Mouse (Mus musculus): ENCODE data around the gene Pitpnm2.
A peak's percentile ranks its signal among the peaks of the same experiment; 100 is the strongest.
"Not testable (repeated sequence)": the region's sequence is repeated elsewhere in the genome, so short reads cannot be mapped to it uniquely, and the experiment has no call there.

The Pitpnm2 gene

GRCm38 (mm10) chr5:124249614-124250591, at the start of gene Pitpnm2:
Gene Pitpnm2, minus strand, starts transcription at chr5:124249760.
- DNase-seq (ENCODE audit: low spot score): peak; percentile 77

- not testable (repeated sequence) for DNase-seq (ENCODE audit: low spot score)
Measured at GRCm38 (mm10) chr5:124299307-124299706, 49.7 kb upstream of the Pitpnm2 start.

GRCm38 (mm10) chr5:124296475-124296874, 46.9 kb upstream of the Pitpnm2 start:
- no peak for DNase-seq (ENCODE audit: low spot score)

- DNase-seq (ENCODE audit: low spot score): no peak
Measured at GRCm38 (mm10) chr5:124293967-124294366, 44.4 kb upstream of the Pitpnm2 start.

- no peak for DNase-seq (ENCODE audit: low spot score)
Measured at GRCm38 (mm10) chr5:124290216-124290615, 40.7 kb upstream of the Pitpnm2 start.

GRCm38 (mm10) chr5:124287616-124288247, 38.2 kb upstream of the Pitpnm2 start:
- no peak for DNase-seq (ENCODE audit: low spot score)

GRCm38 (mm10) chr5:124284330-124284729, 34.8 kb upstream of the Pitpnm2 start:
- DNase-seq (ENCODE audit: low spot score): no peak

- DNase-seq (ENCODE audit: low spot score): no peak
Measured at GRCm38 (mm10) chr5:124282854-124283253, 33.3 kb upstream of the Pitpnm2 start.

GRCm38 (mm10) chr5:124270226-124270625, 20.7 kb upstream of the Pitpnm2 start:
- DNase-seq (ENCODE audit: low spot score): no peak

GRCm38 (mm10) chr5:124269661-124270060, 20.1 kb upstream of the Pitpnm2 start:
- no peak for DNase-seq (ENCODE audit: low spot score)

- no peak for DNase-seq (ENCODE audit: low spot score)
Measured at GRCm38 (mm10) chr5:124267652-124268051, 18.1 kb upstream of the Pitpnm2 start.

- DNase-seq (ENCODE audit: low spot score): no peak
Measured at GRCm38 (mm10) chr5:124266821-124267220, 17.3 kb upstream of the Pitpnm2 start.

- no peak for DNase-seq (ENCODE audit: low spot score)
Measured at GRCm38 (mm10) chr5:124263246-124263645, 13.7 kb upstream of the Pitpnm2 start.

- no peak for DNase-seq (ENCODE audit: low spot score)
Measured at GRCm38 (mm10) chr5:124262090-124262489, 12.5 kb upstream of the Pitpnm2 start.

- no peak for DNase-seq (ENCODE audit: low spot score)
Measured at GRCm38 (mm10) chr5:124259133-124259532, 9.6 kb upstream of the Pitpnm2 start.

- DNase-seq (ENCODE audit: low spot score): no peak
Measured at GRCm38 (mm10) chr5:124258026-124258425, 8.5 kb upstream of the Pitpnm2 start.

GRCm38 (mm10) chr5:124255141-124255540, 5.6 kb upstream of the Pitpnm2 start:
- DNase-seq (ENCODE audit: low spot score): no peak

GRCm38 (mm10) chr5:124253555-124253954, 4.0 kb upstream of the Pitpnm2 start:
- DNase-seq (ENCODE audit: low spot score): no peak

GRCm38 (mm10) chr5:124252580-124253320, 3.2 kb upstream of the Pitpnm2 start:
- no peak for DNase-seq (ENCODE audit: low spot score)

- no peak for DNase-seq (ENCODE audit: low spot score)
Measured at GRCm38 (mm10) chr5:124251070-124251469, 1.5 kb upstream of the Pitpnm2 start.

GRCm38 (mm10) chr5:124248845-124249613, 531 bp downstream of the Pitpnm2 start:
- peak; percentile 78 for DNase-seq (ENCODE audit: low spot score)

All from testis, postnatal 10 days (tissue).